Mouse (Mus musculus): ENCODE results near the gene Dgka.

DNA sequence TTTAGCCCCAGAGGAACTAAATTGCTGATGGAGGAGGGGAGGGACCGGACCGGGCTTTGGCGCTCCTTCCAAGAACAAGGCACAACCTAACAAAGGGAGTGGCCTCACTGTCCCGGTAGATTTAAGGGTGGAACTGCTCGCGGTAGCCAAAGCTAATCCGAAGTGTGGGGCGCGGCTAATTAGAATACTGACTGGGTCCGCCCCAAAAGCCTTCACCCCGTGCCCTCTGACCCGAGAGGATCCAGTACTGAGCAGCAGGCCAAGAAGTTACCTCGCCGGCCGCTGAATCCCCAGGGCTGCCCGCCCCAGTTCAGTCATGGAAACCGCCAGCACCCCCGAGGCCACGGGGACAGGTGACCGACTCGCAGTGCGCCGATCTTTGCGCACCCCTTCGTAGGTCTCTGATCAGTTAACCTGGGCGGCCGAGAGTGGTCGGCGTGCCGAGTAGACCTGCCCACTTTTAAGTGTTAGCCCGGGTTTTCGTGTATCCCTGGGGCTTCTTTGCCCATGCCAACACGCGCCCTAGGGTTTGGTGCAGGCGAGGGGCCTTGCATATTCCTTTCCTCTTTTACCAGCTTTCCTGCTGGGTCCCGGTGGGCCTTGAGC lies 3.1 kb upstream of the Dgka start, which contains the start of gene Pym1:
- TF ChIP-seq CTCF (IDR thresholded peaks at IDR 0.05; ENCODE audit: control insufficient read depth, insufficient read depth, low read length) (no peak), POLR2A (IDR thresholded peaks at IDR 0.05; ENCODE audit: borderline replicate concordance, control insufficient read depth, low read depth, low read length) (peak; percentile 82; the same call in 1 of the 2 replicates)
